Mouse (Mus musculus) midbrain, embryonic 11.5 days (tissue): ENCODE measurements around the gene 4930564D02Rik. TPM values are rescaled to one million over a fixed set of nuclear protein-coding genes. Genes with fewer than 3 reads are reported as not detected.

Source experiments
- ATAC-seq: fragments of 200-750 bp; cut with Nextera tagmentation; 2 replicates; pipeline ENCODE4 v1.8.0; 2017; ENCODE audit warnings: moderate TSS enrichment, moderate library complexity; ENCODE audit not compliant: low FRiP score
- DNase-seq: peaks from one replicate; pipeline ENCODE4 v3.0.0; 2015; ENCODE audit warnings: low spot score; ENCODE audit errors: missing footprints
- H3K27ac ChIP-seq: fragments of 300-500 bp; sonication (generic); 2 replicates; pipeline ENCODE4 v1.5.1; 2014; ENCODE audit warnings: low read depth, low read length
- H3K27me3 ChIP-seq: fragments of 300-500 bp; sonication (generic); 2 replicates; pipeline ENCODE4 v1.6.1; 2014; ENCODE audit warnings: mild to moderate bottlenecking, low read length, moderate library complexity, mixed read lengths; ENCODE audit not compliant: control insufficient read depth, insufficient read depth
- H3K36me3 ChIP-seq: fragments of 300-500 bp; sonication (generic); 2 replicates; pipeline ENCODE4 v1.6.1; 2014; ENCODE audit warnings: mild to moderate bottlenecking, low read length, moderate library complexity, mixed read lengths; ENCODE audit not compliant: control insufficient read depth, insufficient read depth
- H3K4me1 ChIP-seq: fragments of 300-500 bp; sonication (generic); 2 replicates; pipeline ENCODE4 v1.6.1; 2014; ENCODE audit warnings: low read length; ENCODE audit not compliant: control insufficient read depth, insufficient read depth
- H3K4me2 ChIP-seq: fragments of 300-500 bp; sonication (generic); 2 replicates; pipeline ENCODE4 v1.6.1; 2014; ENCODE audit warnings: mild to moderate bottlenecking, moderate library complexity
- H3K4me3 ChIP-seq: fragments of 300-500 bp; sonication (generic); 2 replicates; pipeline ENCODE4 v1.5.1; 2014; ENCODE audit warnings: low read depth, low read length
- H3K9ac ChIP-seq: fragments of 300-500 bp; sonication (generic); 2 replicates; pipeline ENCODE4 v1.6.1; 2014; ENCODE audit warnings: low read length
- H3K9me3 ChIP-seq: fragments of 300-500 bp; sonication (generic); 2 replicates; pipeline ENCODE4 v1.6.1; 2016; ENCODE audit warnings: low read length; ENCODE audit not compliant: control insufficient read depth
- WGBS: fragments of 180-500 bp; shearing (Covaris S2); extraction: QIAGEN DNeasy Blood & Tissue Kit; methylation state at CpG from one replicate; pipeline ENCODE4 v1.1.7; 2014; 5-methylcytosine and 5-hydroxymethylcytosine counted together
- polyA plus RNA-seq: library from polyadenylated mRNA; unstranded; fragments of >200 nt; fragmentation: Nextera tagmentation; extraction: Ambion mirVana; gene quantifications from 2 replicates; pipeline ENCODE4 v1.2.1, GENCODE M21; 2014

Gene 4930564D02Rik
- polyA plus RNA-seq, 1 experiment from 2014 or later: not detected

GRCm38 (mm10) chr3:105090147-105090546 is 23.5 kb downstream of the 4930564D02Rik start:
- Histone ChIP-seq H3K36me3 (no peaks in the 10 kb centered on the region), H3K27ac (no peak overlapping the region), H3K9ac (no peak overlapping the region), H3K4me2 (no peak overlapping the region), H3K9me3 (no peaks in the 10 kb centered on the region), H3K4me1 (no peaks in the 10 kb centered on the region), H3K4me3 (no peak overlapping the region), H3K27me3 (no peaks in the 10 kb centered on the region; the same call in 1 of the 2 replicates)
- ATAC-seq (no peak), DNase-seq (peak; percentile 17)
- WGBS: 93% methylated on average over 7 of the region's 7 CpGs

GRCm38 (mm10) chr3:105090981-105091380 is 24.3 kb downstream of the 4930564D02Rik start:
- ATAC-seq: peak; percentile 48; the same call in 1 of the 2 replicates
- H3K27ac ChIP-seq: no peak overlapping the region

GRCm38 (mm10) chr3:105092721-105093505 is 26.3 kb downstream of the 4930564D02Rik start:
- ATAC-seq: peak; percentile 16; the same call in 1 of the 2 replicates
- H3K4me2 ChIP-seq: no peak overlapping the region

More at GRCm38 (mm10) chr3:105090981-105091380, 24.3 kb downstream of the 4930564D02Rik start:
- Histone ChIP-seq H3K4me3 (no peak overlapping the region), H3K9ac (no peak overlapping the region), H3K9me3 (no peaks in the 10 kb centered on the region), H3K4me2 (no peak overlapping the region), H3K4me1 (no peaks in the 10 kb centered on the region), H3K36me3 (no peaks in the 10 kb centered on the region), H3K27me3 (no peaks in the 10 kb centered on the region; the same call in 1 of the 2 replicates)
- 35% methylated on average over 3 of the region's 3 CpGs for WGBS
- no peak for DNase-seq

GRCm38 (mm10) chr3:105094448-105094847 is 27.8 kb downstream of the 4930564D02Rik start:
- H3K9me3 ChIP-seq: no peaks in the 10 kb centered on the region
- WGBS: 63% methylated on average over 2 of the region's 2 CpGs
- ATAC-seq: no peak
- H3K27ac ChIP-seq: no peak overlapping the region
- no peaks in the 10 kb centered on the region for H3K4me1 ChIP-seq
- H3K36me3 ChIP-seq: no peaks in the 10 kb centered on the region
- H3K4me2 ChIP-seq: no peak overlapping the region
- no peak overlapping the region for H3K4me3 ChIP-seq
- no peak overlapping the region for H3K9ac ChIP-seq
- DNase-seq: peak; percentile 76
- no peaks in the 10 kb centered on the region; the same call in 1 of the 2 replicates for H3K27me3 ChIP-seq

More at GRCm38 (mm10) chr3:105092721-105093505, 26.3 kb downstream of the 4930564D02Rik start:
- no peaks in the 10 kb centered on the region for H3K9me3 ChIP-seq
- no peak overlapping the region for H3K27ac ChIP-seq
- no peaks in the 10 kb centered on the region for H3K4me1 ChIP-seq
- H3K4me3 ChIP-seq: no peak overlapping the region
- peak; percentile 73 for DNase-seq
- no peaks in the 10 kb centered on the region for H3K36me3 ChIP-seq
- no peaks in the 10 kb centered on the region; the same call in 1 of the 2 replicates for H3K27me3 ChIP-seq
- 64% methylated on average over 11 of the region's 11 CpGs for WGBS
- H3K9ac ChIP-seq: no peak overlapping the region

- Histone ChIP-seq H3K4me3 (no peak overlapping the region), H3K4me1 (peaks cover 2% of the 10 kb centered on the region; the same call in 1 of the 2 replicates), H3K36me3 (no peaks in the 10 kb centered on the region), H3K27ac (no peak overlapping the region), H3K4me2 (no peak overlapping the region), H3K9ac (no peak overlapping the region), H3K27me3 (no peaks in the 10 kb centered on the region; the same call in 1 of the 2 replicates), H3K9me3 (no peaks in the 10 kb centered on the region)
- DNase-seq (peak; percentile 33), ATAC-seq (no peak)
- WGBS: 86% methylated on average over 5 of the region's 5 CpGs
These were observed 28.4 kb downstream of the 4930564D02Rik start for GRCm38 (mm10) chr3:105095026-105095425.

- Histone ChIP-seq H3K4me1 (peaks cover 2% of the 10 kb centered on the region; the same call in 1 of the 2 replicates), H3K4me3 (no peak overlapping the region), H3K9ac (no peak overlapping the region), H3K9me3 (no peaks in the 10 kb centered on the region), H3K27me3 (no peaks in the 10 kb centered on the region; the same call in 1 of the 2 replicates), H3K27ac (no peak overlapping the region), H3K4me2 (no peak overlapping the region), H3K36me3 (no peaks in the 10 kb centered on the region)
- peak; percentile 72 for DNase-seq
- no peak for ATAC-seq
- WGBS: 85% methylated on average over 4 of the region's 4 CpGs
These were observed 30.9 kb downstream of the 4930564D02Rik start for GRCm38 (mm10) chr3:105097581-105097980.

GRCm38 (mm10) chr3:105099526-105100269 is 33.1 kb downstream of the 4930564D02Rik start:
- H3K4me1 ChIP-seq: peaks cover 2% of the 10 kb centered on the region; the same call in 1 of the 2 replicates
- no peak overlapping the region for H3K4me3 ChIP-seq
- H3K27ac ChIP-seq: no peak overlapping the region
- DNase-seq (peak; percentile 84), ATAC-seq (no peak)
- H3K9ac ChIP-seq: no peak overlapping the region
- H3K27me3 ChIP-seq: no peaks in the 10 kb centered on the region; the same call in 1 of the 2 replicates
- H3K9me3 ChIP-seq: no peaks in the 10 kb centered on the region
- no peak overlapping the region for H3K4me2 ChIP-seq
- 14% methylated on average over 15 of the region's 15 CpGs for WGBS
- no peaks in the 10 kb centered on the region for H3K36me3 ChIP-seq

GRCm38 (mm10) chr3:105100270-105100589 is 33.6 kb downstream of the 4930564D02Rik start:
- no peak overlapping the region for H3K9ac ChIP-seq
- DNase-seq (no peak), ATAC-seq (no peak)
- no peaks in the 10 kb centered on the region for H3K9me3 ChIP-seq
- no peaks in the 10 kb centered on the region; the same call in 1 of the 2 replicates for H3K27me3 ChIP-seq
- H3K4me1 ChIP-seq: peaks cover 2% of the 10 kb centered on the region; the same call in 1 of the 2 replicates
- no peak overlapping the region for H3K4me2 ChIP-seq
- no peak overlapping the region for H3K27ac ChIP-seq
- 50% methylated on average over 4 of the region's 4 CpGs for WGBS
- H3K36me3 ChIP-seq: no peaks in the 10 kb centered on the region
- no peak overlapping the region for H3K4me3 ChIP-seq

- no peaks in the 10 kb centered on the region for H3K4me1 ChIP-seq
These were observed 39.2 kb downstream of the 4930564D02Rik start for GRCm38 (mm10) chr3:105105827-105106226.

More at GRCm38 (mm10) chr3:105105827-105106226, 39.2 kb downstream of the 4930564D02Rik start:
- ATAC-seq (no peak), DNase-seq (no peak)
- Histone ChIP-seq H3K36me3 (no peaks in the 10 kb centered on the region), H3K9ac (no peak overlapping the region), H3K9me3 (no peaks in the 10 kb centered on the region), H3K27ac (no peak overlapping the region), H3K4me3 (no peak overlapping the region), H3K27me3 (no peaks in the 10 kb centered on the region), H3K4me2 (no peak overlapping the region)
- 91% methylated on average over 4 of the region's 4 CpGs for WGBS
